Mouse (Mus musculus) brain, embryonic 14.5 days (tissue): Measurements from ENCODE around the gene Eqtn.

Source experiments
- CTCF ChIP-seq: fragments of 200-500 bp; IDR thresholded peaks from 2 replicates; pipeline ENCODE4 v1.5.1; 2012; ENCODE audit warnings: inconsistent platforms, mild to moderate bottlenecking, moderate library complexity, borderline replicate concordance; ENCODE audit not compliant: insufficient read depth, insufficient read length; ENCODE audit errors: extremely low read depth
- POLR2A ChIP-seq: fragments of 200-500 bp; IDR thresholded peaks from 2 replicates; pipeline ENCODE4 v1.6.1; 2012; ENCODE audit warnings: mild to moderate bottlenecking, inconsistent platforms, borderline replicate concordance; ENCODE audit not compliant: poor library complexity, insufficient read depth, insufficient read length, severe bottlenecking; ENCODE audit errors: extremely low read depth

DNA sequence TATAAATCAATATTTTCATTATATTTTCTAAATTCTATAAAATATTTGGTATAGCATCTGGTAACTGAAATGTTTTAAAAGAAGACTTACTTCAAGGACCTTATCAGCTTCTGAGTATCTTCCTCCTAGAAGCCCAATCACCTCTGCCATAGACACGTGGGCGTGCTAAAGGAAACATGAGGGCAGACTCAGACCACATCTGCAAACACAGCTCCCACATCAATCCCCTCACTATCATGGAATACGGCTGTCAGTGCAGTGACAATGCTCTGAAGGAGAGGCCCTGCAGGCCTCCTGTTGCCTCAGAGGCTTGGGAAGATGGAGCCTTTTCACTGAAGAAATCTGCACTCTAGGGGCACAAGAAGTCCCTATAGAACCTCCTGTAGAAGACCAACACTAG is 24.1 kb upstream of the Eqtn start:
- TF ChIP-seq CTCF: no peak
- TF ChIP-seq POLR2A: no peak
